Mouse (Mus musculus) mature B cell (primary cell): ENCODE measurements around the gene Ppp6c.
"Not testable (repeated sequence)": the region's sequence is repeated elsewhere in the genome, so short reads cannot be mapped to it uniquely, and the experiment has no call there.

Experiments used
- in situ Hi-C: fragments of 300-500 bp; cut with MboI; formaldehyde crosslinking; loops from 2 replicates; pipeline ENCODE4 v1.14.3; 2019

Ppp6c gene

DNA sequence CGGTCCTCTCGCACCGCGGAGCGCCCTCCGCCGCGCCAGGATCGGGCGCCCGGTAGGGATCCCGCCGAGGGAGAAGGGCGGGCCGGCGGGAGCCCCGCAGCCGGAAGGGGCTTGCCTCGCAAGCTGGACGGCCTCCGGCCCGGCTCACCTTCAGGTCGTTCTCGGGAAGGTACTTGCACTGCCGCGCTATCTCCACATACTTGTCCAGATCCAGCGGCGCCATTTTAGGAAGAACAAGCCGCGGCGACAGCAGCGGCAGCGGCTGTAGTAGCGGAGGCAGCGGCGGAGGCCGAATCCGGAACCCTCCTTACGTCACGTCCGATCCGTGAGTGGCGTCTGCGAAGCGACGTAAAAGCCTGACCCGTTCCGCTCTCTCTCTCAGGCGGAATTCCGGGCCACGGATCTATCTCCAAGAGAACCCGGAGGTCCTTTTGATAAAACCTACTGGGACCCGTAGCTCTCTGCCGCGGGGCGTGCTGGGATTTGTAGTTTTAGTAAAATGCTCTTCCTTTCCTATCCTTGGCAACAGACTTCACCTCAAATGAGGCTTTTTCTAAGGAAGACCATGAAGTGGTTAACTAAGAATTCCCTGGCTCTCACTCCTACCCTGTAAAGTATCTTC lies at the start of gene Ppp6c:
Ppp6c (minus strand) TSS at position 433 of the 622 bp plus-strand sequence.
- in situ Hi-C loops = no loop called here

- in situ Hi-C loops = no loop called here
Observed at GRCm38 (mm10) chr2:39268357-39268756, 42.1 kb upstream of the Ppp6c start.

GRCm38 (mm10) chr2:39252275-39252674 lies 26.0 kb upstream of the Ppp6c start:
- in situ Hi-C loops = not testable (repeated sequence)

- in situ Hi-C loops = not testable (repeated sequence)
Observed at GRCm38 (mm10) chr2:39246862-39247261, 20.6 kb upstream of the Ppp6c start.

GRCm38 (mm10) chr2:39226731-39227130 lies 480 bp upstream of the Ppp6c start:
- in situ Hi-C loops = no loop called here

GRCm38 (mm10) chr2:39225331-39226018 lies 776 bp downstream of the Ppp6c start:
- in situ Hi-C loops = not testable (repeated sequence)

- in situ Hi-C loops = no loop called here
Observed at GRCm38 (mm10) chr2:39224621-39225020, 1.6 kb downstream of the Ppp6c start.

DNA sequence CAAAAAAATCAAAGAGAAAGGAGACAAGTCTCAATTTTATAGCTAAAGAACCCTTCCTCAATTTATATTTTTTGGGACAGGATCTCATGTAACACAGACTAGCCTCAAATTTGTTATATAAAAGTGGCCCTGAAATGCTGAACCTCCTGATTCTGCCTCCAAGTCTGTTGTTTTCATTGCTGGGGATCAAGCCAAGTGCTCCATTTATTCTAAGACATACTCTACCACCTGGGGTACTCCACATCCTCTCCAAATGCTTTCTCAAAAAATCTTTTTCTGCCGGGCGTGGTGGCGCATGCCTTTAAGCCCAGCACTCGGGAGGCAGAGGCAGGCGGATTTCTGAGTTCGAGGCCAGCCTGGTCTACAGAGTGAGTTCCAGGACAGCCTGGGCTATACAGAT lies 6.2 kb downstream of the Ppp6c start:
- in situ Hi-C loops = no loop called here

DNA sequence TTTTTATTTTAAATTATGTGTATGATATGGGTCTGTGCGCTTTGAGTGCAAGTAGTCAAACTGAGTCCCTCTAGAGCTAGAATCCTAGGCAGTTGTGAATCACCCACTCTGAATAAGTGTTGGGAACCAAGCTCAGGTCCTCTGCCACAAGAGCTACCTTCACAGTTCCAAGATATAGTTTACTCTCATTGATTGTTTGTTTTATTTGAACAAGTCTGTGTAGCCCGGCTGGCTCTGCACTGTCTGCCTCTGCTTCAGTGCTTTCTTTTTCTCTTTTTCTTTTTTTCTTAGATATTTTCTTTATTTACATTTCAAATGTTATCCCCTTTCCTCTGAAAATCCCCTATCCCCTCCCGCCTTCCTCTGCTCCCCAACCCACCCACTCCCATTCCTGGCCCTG lies 7.2 kb downstream of the Ppp6c start:
- in situ Hi-C loops = no loop called here

DNA sequence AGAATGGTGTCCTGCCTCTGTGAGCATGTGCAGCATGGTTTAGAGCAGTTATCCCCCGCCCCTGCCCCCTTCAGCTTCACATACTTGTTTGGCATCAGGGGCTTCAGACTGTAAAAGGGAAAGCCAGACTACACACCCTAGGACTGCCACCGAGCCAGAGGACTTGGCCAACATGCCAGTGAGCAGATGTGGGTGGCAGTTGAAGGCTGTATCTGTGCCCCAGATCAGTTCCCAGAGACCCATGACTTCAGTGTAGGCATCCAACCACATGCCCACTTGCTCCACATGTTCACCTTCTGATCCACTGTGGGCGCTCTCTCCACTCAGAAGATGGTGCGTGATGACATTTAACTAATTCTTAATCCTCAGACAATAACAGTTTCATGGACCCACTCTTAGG lies 9.1 kb downstream of the Ppp6c start:
- in situ Hi-C loops = no loop called here

DNA sequence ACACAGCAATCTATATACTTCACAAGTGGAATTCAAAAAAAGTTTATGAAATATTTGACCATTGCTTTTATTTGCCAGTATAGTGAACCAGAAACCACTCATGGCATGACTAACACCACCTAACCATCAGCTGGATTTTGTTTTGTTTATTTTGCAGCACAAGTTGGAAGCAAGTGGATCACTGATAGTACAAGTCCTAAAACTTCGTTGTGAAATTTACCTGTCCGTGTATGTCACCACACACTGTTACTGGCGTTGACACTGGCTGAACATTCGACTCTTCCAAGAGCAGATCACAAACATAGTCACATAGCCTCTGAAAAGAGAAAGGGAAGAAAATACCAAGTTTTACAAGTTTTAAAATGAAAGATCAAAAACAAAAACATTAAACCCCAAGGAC lies 15.5 kb downstream of the Ppp6c start:
- in situ Hi-C loops = no loop called here

DNA sequence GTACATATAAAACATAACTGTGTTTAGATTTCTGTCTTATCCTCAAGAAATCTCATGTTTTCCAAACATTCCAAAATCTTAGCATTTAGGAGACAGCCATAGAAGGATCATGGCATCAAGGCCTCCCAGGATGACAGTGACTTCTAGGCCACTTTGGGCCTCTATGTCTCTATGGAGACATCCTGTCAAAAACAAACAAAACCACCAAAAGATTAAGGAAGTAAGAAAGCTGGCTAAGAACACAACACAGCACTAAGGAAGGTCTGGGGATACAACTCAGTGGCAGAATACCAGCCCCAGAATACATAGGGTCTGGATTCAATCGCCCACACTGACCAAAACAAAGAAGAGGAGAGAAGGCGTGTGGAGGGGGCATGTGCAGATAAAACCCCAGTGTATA lies 22.9 kb downstream of the Ppp6c start:
- in situ Hi-C loops = no loop called here

DNA sequence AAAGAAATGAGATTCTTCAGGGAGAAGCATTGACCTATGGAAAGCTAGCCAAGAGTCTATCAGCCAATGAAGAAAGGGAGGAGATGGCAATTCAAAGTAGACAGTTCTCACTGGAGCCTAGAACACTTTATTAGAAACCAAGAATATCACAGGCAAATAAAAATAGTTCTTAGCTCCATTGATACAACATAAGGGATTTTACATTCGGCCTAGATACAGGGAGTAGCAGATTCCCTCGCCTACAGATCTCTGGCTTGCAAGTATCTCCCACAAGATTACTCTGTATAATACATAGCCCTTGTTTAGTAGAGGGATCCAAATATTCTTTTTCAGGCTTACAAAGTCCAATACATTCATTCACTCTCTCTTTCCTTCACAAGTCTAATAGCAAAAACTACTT lies 31.4 kb downstream of the Ppp6c start:
- in situ Hi-C loops = no loop called here

- in situ Hi-C loops = no loop called here
Observed at GRCm38 (mm10) chr2:39190561-39191056, 35.6 kb downstream of the Ppp6c start, which contains the start of gene Scai. Gene Scai, minus strand, starts transcription at chr2:39190734.

GRCm38 (mm10) chr2:39189961-39190560 lies 36.2 kb downstream of the Ppp6c start:
- in situ Hi-C loops = no loop called here

GRCm38 (mm10) chr2:39185942-39186341 lies 40.3 kb downstream of the Ppp6c start:
- in situ Hi-C loops = no loop called here

GRCm38 (mm10) chr2:39183587-39183986 lies 42.7 kb downstream of the Ppp6c start:
- in situ Hi-C loops = no loop called here

DNA sequence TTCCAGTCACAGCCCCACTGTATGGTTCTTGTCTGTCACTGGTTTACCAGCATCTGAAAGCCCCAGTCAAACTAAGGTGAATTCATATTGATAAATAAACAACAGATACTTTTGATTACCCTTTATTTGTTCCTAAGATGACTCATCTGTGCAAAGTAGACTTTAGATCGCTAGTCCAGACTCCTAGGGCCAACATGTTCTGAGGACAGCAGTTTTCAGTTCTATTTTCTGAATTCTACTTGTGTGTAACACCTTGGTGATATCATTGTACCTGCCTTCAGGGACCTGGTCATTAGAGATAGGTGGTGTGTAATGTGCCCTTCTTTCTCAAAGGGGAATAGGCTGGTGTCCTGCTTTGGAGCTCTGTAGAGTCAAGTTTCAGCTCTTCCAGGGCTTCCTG lies 65.3 kb downstream of the Ppp6c start:
- in situ Hi-C loops = no loop called here

DNA sequence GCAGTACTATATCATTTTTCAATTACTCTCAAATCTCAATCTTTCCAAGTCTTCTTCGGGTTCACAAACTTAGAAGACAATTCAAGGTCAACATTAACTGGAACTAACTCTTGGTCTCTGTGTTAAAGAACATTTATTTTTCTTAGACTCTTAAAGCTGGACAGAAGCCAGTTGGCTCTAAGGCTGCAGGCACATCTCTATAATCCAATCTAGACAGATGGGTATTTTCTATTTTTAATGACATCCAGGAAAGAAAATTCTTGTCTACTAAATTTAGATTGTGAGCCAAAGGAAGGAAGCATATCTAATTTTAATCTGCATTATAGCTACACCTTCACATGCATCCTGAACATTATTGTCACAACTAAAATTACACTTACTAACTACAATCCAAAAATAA lies 68.3 kb downstream of the Ppp6c start:
- in situ Hi-C loops = no loop called here

- in situ Hi-C loops = no loop called here
Observed at GRCm38 (mm10) chr2:39156821-39157220, 69.4 kb downstream of the Ppp6c start.

- in situ Hi-C loops = no loop called here
Observed at GRCm38 (mm10) chr2:39150943-39151342, 75.3 kb downstream of the Ppp6c start.

DNA sequence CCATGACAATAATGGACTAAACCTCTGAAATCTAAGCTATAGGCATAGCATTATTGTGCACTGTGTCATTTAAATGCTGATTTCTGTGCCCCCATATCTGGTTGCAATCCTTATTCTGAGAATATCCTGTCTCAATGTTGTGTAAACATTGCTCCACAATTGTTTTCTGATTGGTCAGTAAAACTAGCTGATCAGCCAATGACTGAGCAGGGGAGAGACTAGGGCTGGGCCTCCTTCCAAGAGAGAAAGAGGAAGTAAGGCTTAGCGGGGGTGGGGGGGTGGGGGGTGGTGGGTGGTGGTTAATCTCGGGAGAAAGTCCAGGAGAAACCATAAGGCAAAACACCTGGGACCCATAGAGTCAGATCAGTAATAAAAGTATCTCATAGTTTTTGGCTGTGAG lies 78.2 kb downstream of the Ppp6c start:
- in situ Hi-C loops = no loop called here

DNA sequence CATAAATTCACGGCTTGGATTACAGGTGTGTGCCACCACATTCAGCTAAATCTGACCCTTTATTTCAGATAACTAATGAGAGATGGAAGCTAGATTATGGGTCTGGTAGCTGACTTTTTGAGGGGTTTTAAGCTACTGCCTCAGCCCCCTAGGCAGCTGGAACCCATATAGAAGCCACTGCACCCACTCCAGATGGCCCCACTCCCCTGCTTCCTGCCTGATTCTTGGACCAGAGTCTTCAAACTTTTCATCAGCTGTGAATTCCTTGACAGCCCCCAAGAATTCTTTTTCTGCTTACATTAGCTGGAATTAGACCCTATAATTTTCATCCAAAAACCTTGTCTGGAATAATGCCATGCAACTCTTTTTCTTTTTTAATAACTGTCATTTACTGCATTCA lies 79.8 kb downstream of the Ppp6c start:
- in situ Hi-C loops = no loop called here
